Mouse (Mus musculus): Measurements from ENCODE around the gene Tmem270. TPM values are rescaled to one million over a fixed set of nuclear protein-coding genes. Genes with fewer than 3 reads are reported as not detected.
"Not testable (repeated sequence)": the region's sequence is repeated elsewhere in the genome, so short reads cannot be mapped to it uniquely, and the experiment has no call there.

Tmem270 gene
- polyA plus RNA-seq, 1 experiment: not detected

- no peaks in the 10 kb centered on the region for H3K36me3 ChIP-seq (ENCODE audit: control insufficient read depth, insufficient read depth)
- H3K79me3 ChIP-seq (ENCODE audit: low read depth): no peaks in the 10 kb centered on the region
- no peak overlapping the region for H3ac ChIP-seq (ENCODE audit: control insufficient read depth, insufficient read length, low read depth)
- H3K4me3 ChIP-seq (ENCODE audit: insufficient read depth, poor library complexity, severe bottlenecking): no peak overlapping the region
- H3K27me3 ChIP-seq (ENCODE audit: control insufficient read depth, insufficient read depth, insufficient read length): no peaks in the 10 kb centered on the region
- TF ChIP-seq FOSL1 (IDR thresholded peaks at IDR 0.05; ENCODE audit: insufficient read depth, low read length, poor library complexity, severe bottlenecking): no peak
- H3K79me2 ChIP-seq (ENCODE audit: control insufficient read depth, insufficient read depth): no peaks in the 10 kb centered on the region
Measured at GRCm38 (mm10) chr5:134939069-134939468, 32.5 kb upstream of the Tmem270 start.

GRCm38 (mm10) chr5:134936626-134937185, 30.2 kb upstream of the Tmem270 start:
- Histone ChIP-seq H3K36me3 (ENCODE audit: control insufficient read depth, insufficient read depth) (no peaks in the 10 kb centered on the region), H3K27me3 (ENCODE audit: control insufficient read depth, insufficient read depth, insufficient read length) (no peaks in the 10 kb centered on the region), H3K79me3 (ENCODE audit: low read depth) (no peaks in the 10 kb centered on the region)

GRCm38 (mm10) chr5:134936051-134936450, 29.5 kb upstream of the Tmem270 start:
- no peaks in the 10 kb centered on the region for H3K79me2 ChIP-seq (ENCODE audit: control insufficient read depth, insufficient read depth)
- H3K27me3 ChIP-seq (ENCODE audit: control insufficient read depth, insufficient read depth, insufficient read length): no peaks in the 10 kb centered on the region
- no peaks in the 10 kb centered on the region for H3K79me3 ChIP-seq (ENCODE audit: low read depth)
- no peaks in the 10 kb centered on the region for H3K36me3 ChIP-seq (ENCODE audit: control insufficient read depth, insufficient read depth)
- H3K4me3 ChIP-seq (ENCODE audit: insufficient read depth, poor library complexity, severe bottlenecking): no peak overlapping the region
- H3ac ChIP-seq (ENCODE audit: control insufficient read depth, insufficient read length, low read depth): no peak overlapping the region
- TF ChIP-seq USF1 (IDR thresholded peaks at IDR 0.05; ENCODE audit: low read depth) (no peak), CEBPB (IDR thresholded peaks at IDR 0.05; ENCODE audit: low read depth) (no peak), MYOD1 (IDR thresholded peaks at IDR 0.05; ENCODE audit: control insufficient read depth, insufficient read length, low read depth) (no peak), MYOG (IDR thresholded peaks at IDR 0.05; ENCODE audit: control insufficient read depth, extremely low read depth, insufficient read length) (no peak), FOSL1 (IDR thresholded peaks at IDR 0.05; ENCODE audit: insufficient read depth, low read length, poor library complexity, severe bottlenecking) (no peak), MAX (IDR thresholded peaks at IDR 0.05) (no peak), CTCF (IDR thresholded peaks at IDR 0.05; ENCODE audit: control insufficient read depth, insufficient read depth, insufficient read length) (no peak)

More at GRCm38 (mm10) chr5:134936626-134937185, 30.2 kb upstream of the Tmem270 start:
- H3K4me3 ChIP-seq (ENCODE audit: insufficient read depth, poor library complexity, severe bottlenecking): no peak overlapping the region
- H3K79me2 ChIP-seq (ENCODE audit: control insufficient read depth, insufficient read depth): no peaks in the 10 kb centered on the region
- TF ChIP-seq USF1 (IDR thresholded peaks at IDR 0.05; ENCODE audit: low read depth) (no peak), MYOD1 (IDR thresholded peaks at IDR 0.05; ENCODE audit: control insufficient read depth, insufficient read length, low read depth) (no peak), CTCF (IDR thresholded peaks at IDR 0.05; ENCODE audit: control insufficient read depth, insufficient read depth, insufficient read length) (no peak), MYOG (IDR thresholded peaks at IDR 0.05; ENCODE audit: control insufficient read depth, extremely low read depth, insufficient read length) (no peak), FOSL1 (IDR thresholded peaks at IDR 0.05; ENCODE audit: insufficient read depth, low read length, poor library complexity, severe bottlenecking) (no peak), CEBPB (IDR thresholded peaks at IDR 0.05; ENCODE audit: low read depth) (no peak), MAX (IDR thresholded peaks at IDR 0.05) (no peak)
- no peak overlapping the region for H3ac ChIP-seq (ENCODE audit: control insufficient read depth, insufficient read length, low read depth)

GRCm38 (mm10) chr5:134934666-134935065, 28.1 kb upstream of the Tmem270 start:
- TF ChIP-seq CEBPB (IDR thresholded peaks at IDR 0.05; ENCODE audit: low read depth): no peak
- no peak for TF ChIP-seq MYOD1 (IDR thresholded peaks at IDR 0.05; ENCODE audit: control insufficient read depth, insufficient read length, low read depth)
- TF ChIP-seq CTCF (IDR thresholded peaks at IDR 0.05; ENCODE audit: control insufficient read depth, insufficient read depth, insufficient read length): no peak
- TF ChIP-seq MAX (IDR thresholded peaks at IDR 0.05): no peak
- no peak for TF ChIP-seq MYOG (IDR thresholded peaks at IDR 0.05; ENCODE audit: control insufficient read depth, extremely low read depth, insufficient read length)
- TF ChIP-seq USF1 (IDR thresholded peaks at IDR 0.05; ENCODE audit: low read depth): no peak
- TF ChIP-seq FOSL1 (IDR thresholded peaks at IDR 0.05; ENCODE audit: insufficient read depth, low read length, poor library complexity, severe bottlenecking): no peak

GRCm38 (mm10) chr5:134933686-134934085, 27.2 kb upstream of the Tmem270 start:
- not testable (repeated sequence) for H3K27me3 ChIP-seq (ENCODE audit: control insufficient read depth, insufficient read depth, insufficient read length); H3K79me2 ChIP-seq (ENCODE audit: control insufficient read depth, insufficient read depth); H3K79me3 ChIP-seq (ENCODE audit: low read depth); H3K36me3 ChIP-seq (ENCODE audit: control insufficient read depth, insufficient read depth); H3ac ChIP-seq (ENCODE audit: control insufficient read depth, insufficient read length, low read depth); H3K4me3 ChIP-seq (ENCODE audit: insufficient read depth, poor library complexity, severe bottlenecking)

More at GRCm38 (mm10) chr5:134934666-134935065, 28.1 kb upstream of the Tmem270 start:
- H3K4me3 ChIP-seq (ENCODE audit: insufficient read depth, poor library complexity, severe bottlenecking): no peak overlapping the region
- no peaks in the 10 kb centered on the region for H3K36me3 ChIP-seq (ENCODE audit: control insufficient read depth, insufficient read depth)
- H3ac ChIP-seq (ENCODE audit: control insufficient read depth, insufficient read length, low read depth): no peak overlapping the region
- no peaks in the 10 kb centered on the region for H3K79me3 ChIP-seq (ENCODE audit: low read depth)
- no peaks in the 10 kb centered on the region for H3K79me2 ChIP-seq (ENCODE audit: control insufficient read depth, insufficient read depth)
- no peaks in the 10 kb centered on the region for H3K27me3 ChIP-seq (ENCODE audit: control insufficient read depth, insufficient read depth, insufficient read length)

GRCm38 (mm10) chr5:134933281-134933680, 26.7 kb upstream of the Tmem270 start:
- Histone ChIP-seq H3K79me3 (ENCODE audit: low read depth) (no peaks in the 10 kb centered on the region), H3K79me2 (ENCODE audit: control insufficient read depth, insufficient read depth) (no peaks in the 10 kb centered on the region), H3K27me3 (ENCODE audit: control insufficient read depth, insufficient read depth, insufficient read length) (no peaks in the 10 kb centered on the region), H3K36me3 (ENCODE audit: control insufficient read depth, insufficient read depth) (no peaks in the 10 kb centered on the region), H3ac (ENCODE audit: control insufficient read depth, insufficient read length, low read depth) (no peak overlapping the region), H3K4me3 (ENCODE audit: insufficient read depth, poor library complexity, severe bottlenecking) (no peak overlapping the region)
- no peak for TF ChIP-seq CTCF (IDR thresholded peaks at IDR 0.05; ENCODE audit: control insufficient read depth, insufficient read depth, insufficient read length)
- TF ChIP-seq FOSL1 (IDR thresholded peaks at IDR 0.05; ENCODE audit: insufficient read depth, low read length, poor library complexity, severe bottlenecking): no peak
- no peak for TF ChIP-seq MAX (IDR thresholded peaks at IDR 0.05)
- no peak for TF ChIP-seq MYOG (IDR thresholded peaks at IDR 0.05; ENCODE audit: control insufficient read depth, extremely low read depth, insufficient read length)
- no peak for TF ChIP-seq CEBPB (IDR thresholded peaks at IDR 0.05; ENCODE audit: low read depth)
- no peak for TF ChIP-seq USF1 (IDR thresholded peaks at IDR 0.05; ENCODE audit: low read depth)
- no peak for TF ChIP-seq MYOD1 (IDR thresholded peaks at IDR 0.05; ENCODE audit: control insufficient read depth, insufficient read length, low read depth)

Data from C2C12 (cell line).